Mouse (Mus musculus) CD4-positive helper T cell, adult 2 months (primary cell): ENCODE measurements around the gene Vwa5b1.

Experiments used
- DNase-seq: peaks from one replicate; pipeline ENCODE4 v3.0.0-alpha.2; 2012; ENCODE audit warnings: low read depth, missing footprints, low spot score

Vwa5b1 gene

DNA sequence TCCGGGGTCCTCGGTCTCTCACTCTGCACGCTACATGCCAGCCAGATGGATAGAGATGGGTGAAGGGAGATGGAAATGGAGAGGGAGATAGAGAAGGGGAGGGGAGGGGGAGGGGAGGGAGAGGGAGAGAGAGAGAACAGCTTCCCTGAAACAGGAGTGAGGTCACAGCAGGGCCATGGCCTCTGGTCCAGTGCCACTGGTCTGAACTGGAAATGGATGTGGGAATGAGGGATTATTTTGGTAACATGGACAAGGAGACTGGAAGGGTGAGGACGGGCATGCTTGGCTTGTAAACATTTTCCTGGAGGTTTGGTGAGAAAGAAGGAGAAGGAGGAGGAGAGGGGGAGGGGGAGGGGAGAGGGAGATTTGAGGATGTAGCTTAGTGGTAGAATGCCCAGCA, 59.0 kb downstream of the Vwa5b1 start:
- no peak for DNase-seq

GRCm38 (mm10) chr4:138574800-138575606, 60.7 kb downstream of the Vwa5b1 start:
- no peak for DNase-seq

DNA sequence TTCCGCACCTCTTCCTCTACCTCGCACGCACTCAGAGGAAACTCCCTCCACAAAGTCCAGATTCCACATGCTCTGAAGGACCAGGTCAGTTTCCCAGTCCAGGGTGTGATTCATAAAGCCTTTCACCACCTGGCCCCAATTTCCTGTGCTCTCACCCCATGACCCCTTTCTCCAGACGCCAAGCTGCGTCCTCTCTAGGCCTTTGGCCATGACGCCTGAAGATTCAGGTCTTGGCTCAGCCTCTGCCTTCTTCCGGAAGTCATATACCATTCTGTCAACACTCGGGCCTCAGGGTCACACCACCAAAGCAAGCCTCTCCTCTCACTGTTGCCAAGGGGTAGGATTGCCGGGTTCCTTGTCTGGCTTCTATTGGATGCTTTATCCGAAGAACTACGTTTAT, 65.8 kb downstream of the Vwa5b1 start:
- no peak for DNase-seq

- no peak for DNase-seq
These were observed 67.4 kb downstream of the Vwa5b1 start for GRCm38 (mm10) chr4:138568275-138568674.

DNA sequence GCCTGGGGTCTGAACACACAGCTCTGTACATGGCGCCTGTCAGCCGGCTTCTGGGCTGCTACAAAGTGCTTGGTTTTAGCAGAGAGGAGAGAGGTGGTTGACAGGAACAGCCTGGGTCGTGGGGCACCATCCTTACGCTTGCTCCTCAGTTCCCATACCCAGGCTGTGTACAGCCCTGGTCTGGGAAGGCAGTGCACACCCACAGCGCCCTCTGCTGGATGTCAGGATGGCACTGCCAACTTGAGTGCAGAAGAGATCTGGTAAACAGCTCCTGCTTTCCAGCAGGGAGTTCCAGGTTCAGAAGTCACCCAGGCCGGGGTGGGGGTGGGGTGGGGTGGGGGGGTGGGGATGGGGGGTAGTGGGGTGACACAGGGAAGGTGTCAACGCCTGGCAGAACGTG, 73.7 kb downstream of the Vwa5b1 start:
- DNase-seq = peak; percentile 43

- DNase-seq = no peak
These were observed 80.2 kb downstream of the Vwa5b1 start for GRCm38 (mm10) chr4:138555531-138555930.

- no peak for DNase-seq
These were observed 80.8 kb downstream of the Vwa5b1 start for GRCm38 (mm10) chr4:138554934-138555333.

DNA sequence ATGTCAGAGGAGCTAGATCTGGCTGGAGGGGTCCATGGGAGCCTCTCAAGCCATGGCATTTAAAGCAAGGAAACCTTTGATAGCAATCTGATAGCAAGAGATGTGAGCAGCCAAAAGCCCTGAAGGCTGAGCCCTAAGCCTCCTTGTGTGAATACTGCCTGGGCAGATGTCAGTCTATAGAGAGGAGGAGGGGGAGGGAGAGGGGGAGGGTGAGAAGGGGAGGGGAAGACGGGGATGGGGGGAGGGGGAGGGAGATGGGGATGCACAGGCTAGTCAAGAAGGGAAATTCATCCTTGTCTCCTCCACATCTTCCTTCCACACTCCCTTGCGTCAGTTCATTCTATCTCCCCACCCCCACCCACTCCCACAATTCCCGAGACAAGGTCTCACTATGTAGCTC, 81.4 kb downstream of the Vwa5b1 start:
- no peak for DNase-seq

DNA sequence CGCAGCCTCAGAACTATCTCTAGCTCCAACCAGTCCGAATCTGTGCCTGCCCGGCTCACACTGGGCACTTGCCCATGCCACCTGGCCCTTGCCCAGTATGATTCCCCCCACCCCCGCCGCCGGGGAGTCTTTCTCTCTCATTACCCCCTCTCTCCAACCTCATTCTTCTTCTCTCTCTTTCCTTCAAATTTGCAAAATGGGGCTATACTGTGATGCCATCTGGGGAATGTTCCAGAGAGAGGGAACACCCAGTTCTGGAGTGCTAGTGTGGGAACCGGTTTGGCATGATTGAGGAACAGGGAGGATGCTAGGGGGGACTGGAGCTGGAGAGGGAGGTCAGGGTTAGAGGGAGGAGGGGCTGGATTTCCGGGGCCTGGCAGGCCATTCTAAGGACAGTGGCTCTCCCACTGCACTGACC, 82.2 kb downstream of the Vwa5b1 start:
- no peak for DNase-seq

GRCm38 (mm10) chr4:138553116-138553515, 82.6 kb downstream of the Vwa5b1 start:
- DNase-seq = no peak

GRCm38 (mm10) chr4:138551601-138552000, 84.1 kb downstream of the Vwa5b1 start:
- no peak for DNase-seq

DNA sequence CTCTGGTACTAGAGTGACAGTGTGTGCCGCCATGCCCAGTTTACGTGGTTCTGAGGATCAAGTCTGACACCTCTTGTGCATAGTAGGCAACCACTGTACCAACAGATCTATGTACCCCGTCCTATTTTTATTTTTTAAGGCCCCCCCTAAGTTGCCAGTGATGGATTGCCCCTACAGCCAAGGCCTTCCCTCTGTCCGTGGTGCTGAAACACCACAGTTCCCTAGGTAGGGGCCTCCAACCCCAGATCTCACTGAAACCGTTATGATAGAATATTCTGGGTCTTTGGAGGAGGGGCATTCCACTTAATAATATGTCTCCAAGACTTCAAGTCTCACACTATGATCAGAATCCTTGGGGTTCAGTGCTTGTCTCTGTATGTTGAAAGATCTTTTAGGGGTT, 85.1 kb downstream of the Vwa5b1 start:
- no peak for DNase-seq

- no peak for DNase-seq
These were observed 86.7 kb downstream of the Vwa5b1 start for GRCm38 (mm10) chr4:138548960-138549359.

GRCm38 (mm10) chr4:138548124-138548561, 87.5 kb downstream of the Vwa5b1 start:
- DNase-seq = no peak

DNA sequence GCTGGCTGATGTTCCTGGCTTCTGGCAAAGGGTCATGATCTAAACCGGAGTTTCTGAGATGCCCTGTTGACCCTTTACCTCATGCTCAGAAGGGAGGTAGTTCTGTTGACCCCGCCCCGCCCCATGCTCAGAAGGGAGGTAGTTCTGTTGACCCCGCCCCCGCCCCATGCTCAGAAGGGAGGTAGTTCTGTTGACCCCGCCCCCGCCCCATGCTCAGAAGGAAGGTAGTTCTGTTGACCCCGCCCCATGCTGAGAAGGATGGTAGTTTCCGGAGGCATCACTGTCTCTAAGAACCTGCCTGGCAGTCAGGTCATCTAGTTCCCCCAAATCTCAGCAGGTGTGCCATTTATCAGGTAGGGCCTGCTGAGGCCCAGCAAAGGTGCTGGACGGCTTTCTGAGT, 88.1 kb downstream of the Vwa5b1 start:
- DNase-seq = no peak

GRCm38 (mm10) chr4:138547041-138547440, 88.6 kb downstream of the Vwa5b1 start:
- DNase-seq = peak; percentile 9

DNA sequence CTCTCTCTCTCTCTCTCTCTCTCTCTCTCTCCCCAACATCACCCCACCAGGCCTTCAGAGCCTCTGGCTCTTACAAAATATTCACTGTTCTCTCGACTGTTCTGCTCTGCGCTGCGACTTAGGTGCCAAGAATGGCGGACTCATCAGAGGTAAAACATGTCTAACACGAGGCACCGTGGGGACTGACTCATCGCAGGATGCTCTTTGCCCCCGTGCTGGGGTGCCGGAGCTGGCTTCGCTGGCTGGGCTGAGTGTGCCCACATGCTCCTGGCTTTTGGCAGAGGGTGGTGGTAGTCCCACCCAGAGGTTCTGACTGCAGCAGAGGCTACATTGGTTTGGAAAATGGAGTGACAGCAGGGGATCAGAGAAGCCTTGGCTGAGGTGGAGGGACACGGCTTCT, 89.4 kb downstream of the Vwa5b1 start:
- no peak for DNase-seq

GRCm38 (mm10) chr4:138543177-138543576, 92.5 kb downstream of the Vwa5b1 start:
- no peak for DNase-seq

GRCm38 (mm10) chr4:138538084-138538449, 97.6 kb downstream of the Vwa5b1 start:
- DNase-seq = no peak

GRCm38 (mm10) chr4:138537210-138538083, 98.2 kb downstream of the Vwa5b1 start:
- no peak for DNase-seq

DNA sequence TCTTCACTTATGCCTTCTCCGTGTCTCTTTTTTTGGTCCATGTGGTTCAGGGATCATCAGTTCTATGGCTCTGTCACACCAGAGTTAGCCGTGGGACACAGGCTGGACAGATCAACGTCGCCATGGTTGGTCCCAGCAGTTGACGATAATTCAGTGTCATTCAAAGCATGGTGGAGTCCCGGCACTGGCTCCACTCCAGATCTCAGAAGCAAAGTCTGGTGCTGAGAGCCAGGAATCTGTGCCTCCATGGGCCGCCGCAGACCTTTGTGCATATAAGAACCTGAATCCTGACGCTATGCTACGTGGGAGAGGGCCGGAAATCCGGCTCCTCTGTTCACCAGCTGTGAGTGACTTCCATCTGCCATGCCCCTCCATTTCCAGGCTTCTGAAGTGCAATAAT, 100.1 kb downstream of the Vwa5b1 start:
- no peak for DNase-seq

- no peak for DNase-seq
These were observed 101.8 kb downstream of the Vwa5b1 start for GRCm38 (mm10) chr4:138533877-138534276.

- no peak for DNase-seq
These were observed 103.9 kb downstream of the Vwa5b1 start for GRCm38 (mm10) chr4:138531761-138532160.
